Comparison of ENCODE assay signal across 17 mouse cellular contexts in genomic region chr1:66460850-66461249, GRCm38 (mm10). TPM values are rescaled to one million over a fixed set of nuclear protein-coding genes. Genes with fewer than 3 reads are reported as not detected.
"Had no signal": no experiment of that assay in that cellular context is flagged by ENCODE, and none has a peak within 500 bp of the region (broad histone marks: within the 10 kb centered on the region; RNA-seq: fewer than 3 reads in every experiment).

No protein-coding gene starts in this region.

- H3K4me2 ChIP-seq: kidney, embryonic 15.5 days; limb, embryonic 12.5 days; limb, embryonic 15.5 days; liver, embryonic 11.5 days; midbrain, embryonic 11.5 days had no signal

- H3K27ac ChIP-seq: kidney, embryonic 15.5 days; limb, embryonic 12.5 days; limb, embryonic 15.5 days; liver, embryonic 14.5 days had no signal

- ATAC-seq: liver, postnatal 0 days had no signal

- H3K9me3 ChIP-seq: kidney, embryonic 15.5 days; limb, embryonic 12.5 days; limb, embryonic 15.5 days had no signal

- H3K4me1 ChIP-seq: kidney, embryonic 15.5 days; limb, embryonic 12.5 days; limb, embryonic 15.5 days had no signal

- H3K27me3 ChIP-seq: kidney, embryonic 15.5 days; limb, embryonic 12.5 days; limb, embryonic 15.5 days had no signal

- DNase-seq: kidney, adult 11 months; kidney, adult 8-10 months; kidney, postnatal 10 days; kidney, postnatal 4 days; left cerebral cortex, postnatal 4 days; liver, postnatal 0 days; midbrain, embryonic 14.5 days; thymus, adult 18-20 months; thymus, postnatal 36 days had no signal

- H3K36me3 ChIP-seq: kidney, embryonic 15.5 days; limb, embryonic 12.5 days; limb, embryonic 15.5 days had no signal

- H3K4me3 ChIP-seq: kidney, embryonic 15.5 days; limb, embryonic 12.5 days; limb, embryonic 15.5 days had no signal

- H3K9ac ChIP-seq: kidney, embryonic 15.5 days; limb, embryonic 12.5 days; limb, embryonic 15.5 days; liver, embryonic 14.5 days; liver, postnatal 0 days had no signal

RNA-seq across cellular contexts. Expression of gene Unc80, which starts 7.3 kb away (rescaled TPM):
- total RNA-seq: megakaryocyte-erythroid progenitor cell, adult 5-6 weeks had no signal
- polyA plus RNA-seq: spleen, adult 2 months had no signal
